Mouse (Mus musculus): ENCODE data around the gene Tmem107.

Tmem107 gene

DNA sequence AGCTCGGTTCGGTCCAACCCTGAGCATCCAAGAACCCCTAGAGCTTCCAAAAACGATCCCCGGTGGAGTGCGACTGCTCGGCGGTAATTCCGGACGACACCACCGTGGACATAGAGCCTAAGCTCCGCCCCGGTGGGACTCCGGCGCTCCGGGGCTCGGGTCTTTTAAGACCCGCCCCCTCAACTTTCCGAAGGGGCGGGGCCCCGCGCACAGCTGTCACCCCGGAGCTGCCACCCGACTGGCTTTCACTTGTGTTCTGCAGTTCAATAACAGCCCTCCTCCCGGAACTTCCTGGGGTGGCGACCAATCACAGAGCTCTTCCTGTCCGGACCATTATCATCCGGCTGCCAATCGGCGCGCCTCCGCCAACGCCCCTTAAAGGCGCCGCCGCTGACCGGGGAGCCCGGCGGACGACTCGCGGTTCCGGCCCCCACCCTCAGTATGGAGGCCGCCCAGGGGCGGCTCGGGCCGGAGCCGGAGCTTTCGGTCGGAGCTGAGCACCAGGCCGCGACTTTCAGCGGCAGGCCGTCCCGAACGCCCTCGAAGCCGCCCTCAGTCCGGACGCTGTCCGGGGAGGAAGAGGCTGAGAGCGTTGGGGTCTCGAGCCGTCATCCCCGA is 11.1 kb upstream of the Tmem107 start, which contains the start of gene Borcs6:
Gene Borcs6 (plus strand): TSS at position 361 of the 618 bp plus-strand sequence.
- DNase-seq (ENCODE audit: low read depth, low spot score): peak; percentile 99

DNA sequence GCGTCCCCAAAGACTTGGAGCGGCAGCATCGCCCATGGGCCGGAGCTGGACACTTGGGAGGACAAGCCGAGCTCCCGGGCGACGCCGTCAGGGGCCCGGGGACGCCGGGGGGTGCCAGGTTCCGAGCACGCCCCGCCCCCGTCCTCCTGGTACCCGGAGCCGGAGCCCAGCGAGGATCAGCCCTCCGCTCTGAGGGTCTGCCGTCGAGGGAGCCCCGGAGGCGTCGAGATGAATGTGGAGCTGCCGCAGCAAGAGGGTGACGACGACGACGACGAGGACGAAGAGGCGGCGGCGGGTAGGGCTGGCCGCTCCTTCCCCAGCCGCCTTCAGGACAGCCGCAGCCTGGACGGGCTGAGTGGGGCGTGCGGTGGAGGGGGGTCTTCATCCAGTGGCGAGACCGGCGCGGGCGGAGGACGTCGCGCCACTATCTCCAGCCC is 10.6 kb upstream of the Tmem107 start:
- DNase-seq (ENCODE audit: low read depth, low spot score): no peak

DNA sequence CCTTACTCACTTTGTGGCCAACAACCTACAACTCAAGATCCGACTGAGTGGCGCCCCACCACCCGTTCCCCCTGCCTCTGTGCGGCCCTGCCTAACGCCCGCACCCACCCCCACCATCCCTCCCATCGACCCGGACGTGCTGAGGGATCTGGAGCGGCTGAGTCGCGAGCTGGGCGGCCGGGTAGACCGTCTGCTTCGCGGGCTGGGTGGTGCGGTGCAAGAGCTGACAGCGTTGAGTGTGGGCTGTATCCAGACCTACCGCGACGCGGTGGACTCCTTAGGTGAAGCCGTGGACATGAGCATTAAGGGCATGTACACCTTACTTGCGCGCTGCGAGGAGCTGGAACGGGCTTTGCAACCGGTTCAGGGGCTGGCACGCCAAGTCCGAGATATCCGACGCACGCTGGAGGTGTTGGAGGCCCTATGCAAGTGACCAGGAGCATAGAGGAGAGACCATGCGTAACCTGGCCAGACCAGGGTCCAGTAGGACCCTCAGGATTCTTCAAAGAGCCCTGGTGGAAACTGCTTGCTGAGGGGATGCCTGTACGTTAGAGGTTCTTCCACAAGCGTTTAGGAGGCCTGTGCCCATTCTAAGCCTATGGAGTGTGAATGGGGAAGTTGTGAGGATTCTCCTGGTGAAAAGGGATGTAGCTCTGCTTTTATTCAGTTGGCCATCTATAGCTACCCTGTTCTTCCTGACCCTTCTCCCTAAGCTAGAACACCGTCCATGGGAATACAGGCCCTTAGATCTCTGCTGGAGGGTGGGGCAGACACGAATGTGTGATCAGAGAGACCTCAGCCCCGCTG is 10.0 kb upstream of the Tmem107 start:
- no peak for DNase-seq (ENCODE audit: low read depth, low spot score)

DNA sequence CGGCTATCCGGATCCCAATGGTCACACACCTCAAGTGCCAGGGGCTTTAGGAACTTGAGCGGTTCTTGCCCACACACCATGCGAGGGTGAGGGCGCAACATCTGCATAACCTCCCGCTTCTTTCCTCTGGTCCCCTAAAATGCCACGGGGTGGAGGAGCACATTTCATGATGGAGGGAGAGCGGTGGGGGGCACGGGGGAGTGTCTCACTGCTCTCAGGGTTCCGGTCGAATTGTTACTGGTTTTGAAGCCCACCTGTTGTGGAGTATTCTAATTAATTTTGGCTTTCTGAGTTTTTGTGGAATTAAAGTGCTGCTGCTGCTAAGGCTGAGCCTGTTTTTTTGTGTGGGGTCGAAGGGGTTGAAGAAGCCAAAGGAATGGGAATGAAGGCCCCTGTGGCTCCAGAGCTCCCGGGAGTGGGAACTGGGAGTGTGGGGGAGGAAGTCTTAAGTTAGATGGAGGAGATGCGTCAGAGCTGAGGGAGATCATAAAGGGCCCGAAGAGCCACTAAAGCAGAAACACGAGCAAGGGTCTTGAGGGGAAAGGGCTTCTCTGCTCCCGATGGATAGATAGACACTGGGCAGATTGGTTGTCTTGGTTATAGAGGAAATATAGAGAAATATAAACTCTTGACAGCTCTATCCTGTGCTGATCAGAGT is 9.2 kb upstream of the Tmem107 start:
- DNase-seq (ENCODE audit: low read depth, low spot score): no peak

DNA sequence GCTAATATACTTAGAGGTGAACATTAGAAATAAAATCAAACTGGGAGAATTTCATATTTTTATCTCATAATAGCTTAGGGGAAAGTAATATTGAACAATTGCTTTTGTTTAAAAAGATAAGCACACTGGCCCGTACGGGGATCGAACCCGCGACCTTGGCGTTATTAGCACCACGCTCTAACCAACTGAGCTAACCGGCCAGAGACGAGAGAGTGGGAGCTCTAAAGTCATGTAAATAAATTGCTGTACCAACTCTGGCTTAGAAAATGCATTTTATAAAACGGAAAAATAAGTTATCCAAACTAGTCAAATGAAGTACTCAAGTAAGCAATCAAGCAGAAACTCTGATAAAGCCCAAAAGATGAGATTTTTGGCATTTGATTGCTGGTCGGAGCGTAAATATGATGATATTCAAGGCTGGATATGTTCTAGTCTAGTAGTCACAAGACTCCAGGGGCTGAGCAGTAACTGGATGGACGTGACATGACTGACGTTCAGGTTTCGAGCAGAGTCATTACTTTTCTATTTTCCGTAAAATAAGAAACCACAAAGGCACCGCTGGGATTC is 8.3 kb upstream of the Tmem107 start:
- DNase-seq (ENCODE audit: low read depth, low spot score): peak; percentile 74

DNA sequence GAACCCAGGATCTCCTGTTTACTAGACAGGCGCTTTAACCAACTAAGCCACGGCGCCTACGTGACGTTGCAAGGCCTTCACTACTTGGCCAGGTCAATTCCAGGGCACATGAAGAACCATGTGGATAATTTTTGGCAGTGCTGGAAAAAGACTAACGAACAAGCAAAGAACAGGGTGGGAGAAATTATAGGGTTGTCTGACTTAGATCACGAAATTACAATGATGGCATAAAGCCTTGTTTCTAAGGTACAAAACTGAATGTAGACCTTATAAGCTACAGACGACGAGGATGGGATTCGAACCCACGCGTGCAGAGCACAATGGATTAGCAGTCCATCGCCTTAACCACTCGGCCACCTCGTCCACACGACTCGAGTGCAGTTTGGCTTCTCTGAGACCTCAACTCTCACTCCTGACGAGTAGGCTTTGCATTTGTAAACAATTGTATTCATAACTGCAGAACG is 7.8 kb upstream of the Tmem107 start:
- DNase-seq (ENCODE audit: low read depth, low spot score): peak; percentile 95

DNA sequence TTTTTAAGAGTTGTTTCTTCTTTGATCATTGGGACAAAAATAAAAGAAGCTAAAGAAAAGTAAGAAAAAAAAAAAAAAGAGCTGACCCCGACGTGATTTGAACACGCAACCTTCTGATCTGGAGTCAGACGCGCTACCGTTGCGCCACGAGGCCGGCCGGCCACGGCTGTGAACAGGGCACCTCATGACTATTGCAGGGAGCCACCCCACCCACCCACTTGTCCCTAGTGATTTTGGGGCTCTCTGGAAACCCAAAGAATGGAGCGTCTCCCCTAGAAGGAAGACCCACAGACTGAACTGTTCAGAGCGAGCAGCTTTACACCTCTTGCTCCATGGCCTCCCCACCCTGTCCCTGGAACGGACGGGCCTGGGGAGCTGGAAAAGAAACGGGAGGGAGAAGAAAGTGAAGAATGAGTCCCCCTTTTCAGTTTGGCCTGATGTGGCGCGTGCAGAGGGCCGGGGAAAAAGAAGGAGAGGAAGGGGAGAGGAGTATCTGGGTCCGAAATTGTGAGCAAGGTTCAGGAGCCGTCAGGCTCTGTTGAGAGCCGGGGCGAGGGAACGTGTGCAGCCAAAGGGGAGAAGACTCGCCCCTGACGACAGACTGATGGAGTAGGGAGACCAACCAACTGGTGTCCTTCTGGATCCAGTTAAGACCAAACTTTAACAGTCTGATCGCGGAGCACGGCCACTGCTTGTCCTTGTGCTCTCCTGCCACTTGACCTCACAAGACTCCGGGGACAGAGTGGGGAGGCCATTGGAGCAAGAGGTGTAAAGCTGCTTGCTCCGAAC is 7.0 kb upstream of the Tmem107 start:
- peak; percentile 85 for DNase-seq (ENCODE audit: low read depth, low spot score)

DNA sequence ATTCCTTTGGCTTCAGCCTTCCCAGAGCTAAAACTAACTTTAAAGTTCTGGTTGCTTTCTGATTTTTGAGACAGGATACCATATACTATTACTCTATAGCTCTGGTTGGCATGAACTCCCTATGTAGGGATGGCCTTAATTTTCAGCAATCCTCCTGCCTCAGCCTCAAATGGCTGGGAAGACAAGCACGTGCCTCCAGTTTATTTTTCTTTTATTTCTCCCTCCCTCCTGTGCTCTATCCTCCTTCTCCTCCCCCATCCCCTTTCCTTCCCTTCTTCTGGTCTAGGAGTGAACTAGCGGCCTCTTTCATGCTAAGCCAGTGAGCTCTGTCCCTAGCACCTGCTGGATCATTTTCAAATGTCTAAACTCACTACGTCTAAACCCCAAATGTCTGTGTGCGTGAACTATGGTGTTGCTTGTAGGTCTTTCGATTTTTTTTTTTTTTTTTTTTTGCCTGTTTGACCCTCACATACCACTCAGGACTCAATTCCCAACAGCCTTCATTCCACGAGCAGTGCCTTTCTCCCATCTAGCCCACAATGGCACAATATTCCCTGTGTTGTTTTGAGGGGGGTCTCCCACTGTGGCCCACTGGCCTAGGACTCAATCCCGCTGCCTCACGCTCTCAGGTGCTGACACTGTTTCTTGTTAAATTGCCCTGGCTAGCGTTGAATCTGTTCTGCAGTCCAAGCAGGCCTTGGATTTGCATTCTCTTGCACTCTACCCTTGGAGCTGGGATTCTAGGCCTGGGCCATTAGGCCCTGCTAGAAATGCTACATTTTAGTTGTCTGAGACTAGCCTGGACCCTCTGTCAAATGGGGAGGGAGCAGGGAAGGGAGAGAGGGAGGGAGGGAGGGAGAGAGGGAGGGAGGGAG is 6.1 kb upstream of the Tmem107 start:
- no peak for DNase-seq (ENCODE audit: low read depth, low spot score)

DNA sequence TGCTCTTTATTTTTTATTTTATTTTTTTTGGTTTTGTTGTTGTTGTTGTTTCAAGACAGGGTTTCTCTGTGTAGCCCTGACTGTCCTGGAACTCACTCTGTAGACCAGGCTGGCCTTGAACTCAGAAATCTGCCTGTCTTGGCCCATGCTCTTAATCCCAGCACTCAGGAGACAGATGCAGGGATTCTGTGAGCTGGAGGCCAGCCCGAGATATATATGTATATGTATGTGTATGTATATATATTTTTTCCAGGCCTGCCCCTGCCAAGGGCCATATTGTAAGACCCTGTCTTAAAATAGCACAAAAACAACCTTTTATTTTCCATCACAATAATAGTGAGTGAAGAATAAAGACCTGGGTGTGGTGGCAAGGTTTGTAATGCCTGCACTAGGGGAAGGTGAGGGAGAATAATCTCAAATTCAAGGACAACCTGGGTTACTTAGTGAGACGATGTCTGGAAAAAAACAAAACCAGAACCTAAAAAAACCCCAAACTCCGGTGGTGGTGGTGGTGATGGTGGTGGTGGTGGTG is 5.1 kb upstream of the Tmem107 start:
- no peak for DNase-seq (ENCODE audit: low read depth, low spot score)

DNA sequence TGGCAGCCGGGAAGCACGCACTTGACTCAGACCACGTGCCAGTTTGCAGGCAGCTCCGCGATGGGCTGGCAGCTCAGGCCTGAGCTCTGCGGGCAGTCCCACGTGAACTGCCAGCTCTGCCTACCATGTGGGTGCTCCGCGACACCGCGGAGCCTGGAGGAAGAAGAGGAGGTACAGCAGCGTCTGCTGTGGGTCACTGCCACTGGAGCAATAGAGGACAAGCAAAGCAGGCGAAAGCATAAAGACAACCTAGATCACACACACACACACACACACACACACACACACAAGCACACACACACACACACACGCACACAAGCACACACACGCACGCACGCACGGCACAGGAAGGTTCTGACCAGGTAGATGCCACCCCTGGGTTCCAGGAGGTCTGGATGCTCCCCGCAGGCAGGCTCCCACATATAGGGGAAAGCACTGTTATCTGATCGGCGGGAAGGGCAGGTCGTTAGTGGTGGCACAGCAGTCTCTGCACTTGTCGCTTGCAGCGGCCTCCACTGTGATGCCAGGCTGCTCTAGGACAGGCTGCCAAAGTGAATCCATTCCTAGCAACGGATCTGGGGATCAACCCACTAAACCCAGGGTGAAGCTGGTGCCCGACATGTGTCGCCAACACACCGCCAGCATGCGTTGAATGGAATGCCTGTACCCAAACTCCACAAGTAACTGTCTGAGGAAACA is 4.3 kb upstream of the Tmem107 start:
- no peak for DNase-seq (ENCODE audit: low read depth, low spot score)

DNA sequence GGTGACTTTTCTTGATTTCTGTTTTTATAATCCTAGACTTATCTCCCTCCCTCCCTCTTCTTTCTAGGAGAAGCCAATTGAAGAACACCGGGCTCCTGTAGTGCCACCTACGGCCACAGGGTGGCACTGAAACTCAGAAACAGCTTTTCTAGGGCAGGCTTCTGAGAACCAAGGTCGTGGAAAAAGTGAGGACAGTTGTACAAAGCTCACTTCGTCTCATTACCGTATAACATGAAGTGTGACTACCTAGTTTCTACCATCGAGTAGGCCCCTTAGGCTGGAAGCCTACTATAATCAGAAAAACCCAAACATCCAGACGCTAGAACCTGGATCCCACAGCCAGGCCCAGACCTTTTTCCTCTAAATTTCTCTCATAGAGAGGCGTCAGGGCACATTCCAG is 3.6 kb upstream of the Tmem107 start:
- peak; percentile 86 for DNase-seq (ENCODE audit: low read depth, low spot score)

DNA sequence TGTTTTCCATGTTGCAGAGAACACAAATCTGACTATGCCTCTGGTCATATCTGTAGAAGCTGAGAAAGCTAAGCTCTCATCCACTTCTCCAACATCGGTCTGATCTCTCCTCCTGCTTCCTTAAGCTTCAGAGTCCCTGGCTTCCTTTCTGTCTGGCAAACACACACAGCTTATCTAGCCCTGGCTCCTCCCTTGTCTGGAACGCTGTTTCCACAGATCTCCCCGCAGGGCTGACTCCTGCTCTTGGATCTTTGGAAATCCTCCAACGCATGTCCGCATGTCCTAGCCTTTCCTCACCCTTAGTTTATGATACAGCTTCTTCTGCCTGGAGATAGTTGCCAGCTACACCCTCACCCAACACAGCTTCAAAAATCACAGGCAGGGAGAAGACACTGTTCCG is 3.0 kb upstream of the Tmem107 start:
- DNase-seq (ENCODE audit: low read depth, low spot score): no peak

DNA sequence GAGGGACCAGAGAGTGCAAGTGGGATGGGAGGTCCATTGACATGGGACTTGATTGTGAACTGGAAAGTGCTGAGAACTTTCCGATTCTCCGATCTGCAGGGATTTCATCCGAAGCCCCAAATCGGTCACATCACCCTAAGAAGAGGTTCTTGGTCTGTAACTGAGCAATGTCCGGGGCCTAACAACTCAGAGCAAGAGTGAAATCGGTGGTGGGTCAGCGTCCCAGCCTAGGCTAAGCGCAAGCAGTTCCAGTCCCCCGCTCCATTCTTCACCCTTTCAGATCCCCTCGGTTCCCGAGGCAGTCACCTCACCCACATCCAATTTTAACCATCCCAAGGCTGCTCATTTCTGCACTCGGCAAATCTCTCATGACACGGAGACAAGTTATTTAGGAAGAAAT is 513 bp upstream of the Tmem107 start:
- no peak for DNase-seq (ENCODE audit: low read depth, low spot score)

DNA sequence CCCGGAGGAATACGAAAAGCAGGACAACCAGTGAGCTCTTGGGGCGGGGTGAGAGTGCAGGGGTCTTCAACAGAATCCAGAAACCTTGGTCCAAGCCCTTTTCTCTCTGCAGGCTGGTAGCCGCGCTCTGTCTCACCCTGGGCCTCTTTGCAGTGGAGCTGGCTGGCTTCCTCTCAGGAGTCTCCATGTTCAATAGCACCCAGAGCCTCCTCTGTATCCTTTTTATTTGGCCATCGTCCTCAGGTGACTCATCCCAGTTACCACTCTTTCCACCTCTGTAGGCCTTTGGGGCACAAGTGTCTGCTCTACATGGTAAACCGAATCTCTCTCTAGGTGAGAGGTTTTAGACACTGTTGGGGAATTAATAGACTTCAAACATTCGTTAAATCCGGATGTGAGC is 656 bp downstream of the Tmem107 start:
- no peak for DNase-seq (ENCODE audit: low read depth, low spot score)

DNA sequence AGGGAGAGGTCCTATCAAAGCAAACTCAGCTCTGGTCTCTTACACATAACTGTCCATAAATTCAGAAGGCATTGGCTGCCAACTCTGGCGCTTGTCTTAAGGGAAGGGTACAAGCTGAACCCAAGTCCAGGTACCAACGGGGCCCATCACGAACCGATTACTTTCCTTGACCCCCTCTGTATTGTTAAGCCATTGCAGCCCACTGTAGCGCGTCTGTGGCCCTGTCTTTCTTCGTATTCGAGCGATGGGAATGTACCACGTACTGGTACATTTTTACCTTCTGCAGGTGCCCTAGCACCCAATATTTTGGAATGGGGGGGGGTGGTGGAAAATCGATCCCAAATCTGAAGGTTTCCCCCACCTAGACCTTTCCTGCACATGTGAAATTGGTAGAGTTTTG is 1.6 kb downstream of the Tmem107 start:
- DNase-seq (ENCODE audit: low read depth, low spot score): no peak

DNA sequence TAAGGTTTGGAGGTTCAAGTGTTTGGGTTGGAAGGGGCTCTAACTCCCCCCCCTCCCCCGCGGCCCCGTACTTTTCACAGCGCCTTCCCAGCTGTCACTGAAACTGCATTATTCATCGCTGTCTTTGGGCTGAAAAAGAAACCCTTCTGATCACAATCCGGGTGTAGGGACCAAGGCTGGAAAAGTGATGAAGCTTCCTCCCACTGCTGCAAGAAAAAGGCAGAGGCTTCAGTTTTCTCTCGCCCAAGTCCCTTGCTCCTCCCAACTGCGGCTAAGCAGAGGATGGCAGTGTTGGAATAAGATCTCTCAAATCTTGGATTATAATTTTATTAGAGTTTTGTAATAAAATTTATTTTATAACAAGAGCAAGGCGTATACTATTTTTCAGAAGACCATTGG is 2.1 kb downstream of the Tmem107 start:
- no peak for DNase-seq (ENCODE audit: low read depth, low spot score)

DNA sequence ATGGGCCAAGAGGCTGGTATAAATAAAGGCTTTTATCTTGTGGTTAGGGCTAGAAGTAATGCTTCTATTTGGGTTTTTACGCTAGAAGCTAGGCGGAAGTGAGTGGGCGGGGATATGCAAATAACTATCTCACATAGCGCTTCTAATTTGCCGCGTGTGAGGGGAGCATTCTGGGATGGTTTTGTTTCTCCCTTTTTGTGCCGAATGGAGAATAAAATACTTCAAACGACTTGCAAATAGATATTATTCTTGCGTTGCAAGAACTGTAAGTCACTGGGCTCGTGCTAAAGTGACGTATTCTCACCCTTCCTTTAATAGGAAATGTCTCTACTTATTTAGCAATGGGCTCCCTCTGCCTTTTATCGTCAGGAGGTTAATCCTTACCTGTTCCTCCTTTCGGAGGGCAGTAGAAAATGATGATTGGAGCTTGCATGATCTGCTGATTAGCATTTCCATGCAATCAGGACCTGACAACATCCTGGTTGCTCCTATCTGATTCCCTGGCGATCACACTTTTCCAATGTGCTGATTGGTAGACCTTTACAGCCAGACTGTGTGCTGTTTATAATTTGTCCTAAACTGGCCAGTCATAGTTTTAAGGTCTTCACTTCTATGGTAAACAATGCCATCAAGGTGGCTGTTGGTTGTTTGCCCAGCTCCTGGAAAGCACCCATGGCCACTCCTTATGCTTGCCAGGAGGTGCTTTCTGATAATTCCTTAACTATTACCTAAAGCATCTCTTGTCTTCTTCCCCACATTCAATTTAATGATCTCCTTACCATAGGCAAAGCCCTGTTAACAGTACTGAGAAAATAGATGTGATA is 2.7 kb downstream of the Tmem107 start:
- peak; percentile 95 for DNase-seq (ENCODE audit: low read depth, low spot score)

DNA sequence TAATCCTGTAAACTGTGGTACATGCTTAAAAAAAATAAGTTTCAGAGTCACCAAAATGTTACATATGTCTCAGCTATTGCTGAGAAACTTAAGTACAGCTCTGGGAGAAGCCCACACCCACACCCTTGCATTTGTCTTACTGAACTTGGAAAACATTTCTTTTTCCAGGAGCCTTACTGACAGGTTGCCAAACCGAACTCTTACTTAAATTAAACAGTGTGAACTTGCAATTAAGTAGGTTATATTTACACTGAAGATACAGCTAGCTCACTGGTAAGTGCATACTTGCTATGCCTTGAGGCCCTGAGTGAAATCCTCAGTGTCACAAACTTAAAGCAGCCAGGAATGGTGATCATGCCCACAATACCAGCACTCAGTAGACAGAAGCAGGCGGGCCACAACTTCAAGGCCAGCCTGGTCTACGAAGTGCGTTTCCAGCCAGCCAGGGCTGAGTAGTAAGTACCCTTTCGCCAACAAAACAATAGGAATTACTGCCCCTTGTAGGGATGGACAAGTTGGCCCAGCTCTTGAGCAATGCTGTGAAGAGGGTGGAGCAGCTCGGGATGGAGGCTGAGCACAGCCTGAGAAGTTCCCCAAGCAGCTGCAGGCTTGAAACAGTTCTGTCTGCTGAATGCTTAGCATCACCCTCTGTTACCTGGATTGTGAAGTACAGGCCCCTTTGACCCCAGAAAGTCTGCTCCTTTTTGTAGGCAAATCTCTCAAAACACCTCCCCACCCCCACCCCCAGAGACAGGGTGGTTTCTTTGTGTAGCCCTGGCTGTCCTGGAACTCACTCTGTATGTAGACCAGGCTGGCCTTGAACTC is 3.6 kb downstream of the Tmem107 start:
- no peak for DNase-seq (ENCODE audit: low read depth, low spot score)

Measured in skeletal muscle tissue, adult 2 months (tissue).